Mouse (Mus musculus) midbrain, embryonic 14.5 days (tissue): Measurements from ENCODE around the gene Calm2. TPM values are rescaled to one million over a fixed set of nuclear protein-coding genes. Genes with fewer than 3 reads are reported as not detected.

Experiments used
- ATAC-seq: fragments of 200-750 bp; cut with Nextera tagmentation; 2 replicates; pipeline ENCODE4 v1.8.0; 2017; ENCODE audit warnings: moderate number of reproducible peaks, moderate library complexity; ENCODE audit not compliant: low FRiP score, low TSS enrichment
- DNase-seq: peaks from one replicate; pipeline ENCODE4 v3.0.0-alpha.2; 2015
- H3K27ac ChIP-seq: fragments of 300-500 bp; sonication (generic); replicated peaks from 2 replicates; pipeline ENCODE4 v1.5.1; 2014; ENCODE audit warnings: mild to moderate bottlenecking, low read depth, low read length, moderate library complexity
- H3K27me3 ChIP-seq: fragments of 300-500 bp; sonication (generic); 2 replicates; pipeline ENCODE4 v1.6.1; 2014; ENCODE audit warnings: low read length, control low read depth, mixed read lengths; ENCODE audit not compliant: control insufficient read depth, insufficient read depth
- H3K36me3 ChIP-seq: fragments of 300-500 bp; sonication (generic); 2 replicates; pipeline ENCODE4 v1.6.1; 2014; ENCODE audit warnings: low read length, control low read depth; ENCODE audit not compliant: control insufficient read depth, insufficient read depth
- H3K4me1 ChIP-seq: fragments of 300-500 bp; sonication (generic); 2 replicates; pipeline ENCODE4 v1.6.1; 2014; ENCODE audit warnings: mild to moderate bottlenecking, antibody characterized with exemption, low read length, control low read depth; ENCODE audit not compliant: control insufficient read depth, insufficient read depth
- H3K4me2 ChIP-seq: fragments of 300-500 bp; sonication (generic); 2 replicates; pipeline ENCODE4 v1.6.1; 2014; ENCODE audit warnings: mild to moderate bottlenecking, low read length, moderate library complexity
- H3K4me3 ChIP-seq: fragments of 300-500 bp; sonication (generic); replicated peaks from 2 replicates; pipeline ENCODE4 v1.5.1; 2014; ENCODE audit warnings: low read depth, low read length
- H3K9ac ChIP-seq: fragments of 300-500 bp; sonication (generic); replicated peaks from 2 replicates; pipeline ENCODE4 v1.6.1; 2014; ENCODE audit warnings: mild to moderate bottlenecking, low read length, moderate library complexity
- H3K9me3 ChIP-seq: fragments of 300-500 bp; sonication (generic); 2 replicates; pipeline ENCODE4 v1.6.1; 2016; ENCODE audit warnings: low read length, control low read depth, mixed read lengths; ENCODE audit not compliant: control insufficient read depth
- WGBS: fragments of 180-500 bp; shearing (Covaris S2); extraction: QIAGEN DNeasy Blood & Tissue Kit; methylation state at CpG from one replicate; pipeline ENCODE4 v1.1.7; 2014; 5-methylcytosine and 5-hydroxymethylcytosine counted together
- polyA plus RNA-seq: library from polyadenylated mRNA; unstranded; fragments of >200 nt; fragmentation: Nextera tagmentation; extraction: Ambion mirVana; gene quantifications from 2 replicates; pipeline ENCODE4 v1.2.1, GENCODE M21; 2014

Calm2 gene
- polyA plus RNA-seq, 1 experiment from 2014 or later = 1,972 TPM

- no peaks in the 10 kb centered on the region for H3K9me3 ChIP-seq
- DNase-seq = no peak
Observed at GRCm38 (mm10) chr17:87468616-87469015, 21.9 kb upstream of the Calm2 start.

DNA sequence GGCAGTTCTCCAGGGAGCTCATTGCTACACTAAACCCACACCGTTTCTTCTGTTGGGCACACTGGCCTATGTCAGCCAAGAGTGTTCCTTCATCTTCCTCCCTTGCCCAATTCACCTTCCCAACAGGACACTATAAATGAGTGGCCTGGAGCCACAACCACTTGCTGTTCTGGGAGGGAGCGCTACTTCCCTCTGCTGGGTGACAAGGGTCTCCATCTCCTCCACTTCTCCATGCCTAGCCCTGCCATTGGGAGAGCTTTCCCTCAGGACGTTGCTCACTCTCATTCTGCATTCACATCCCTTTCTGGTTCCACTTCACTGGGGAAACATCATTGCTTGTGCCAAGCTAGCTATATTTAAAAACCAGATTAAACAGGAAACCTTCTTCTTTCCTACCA lies 14.8 kb upstream of the Calm2 start:
- Histone ChIP-seq H3K27me3 (no peaks in the 10 kb centered on the region), H3K4me3 (no peak overlapping the region), H3K36me3 (no peaks in the 10 kb centered on the region), H3K4me2 (no peak overlapping the region), H3K9ac (no peak overlapping the region), H3K9me3 (no peaks in the 10 kb centered on the region), H3K4me1 (peaks cover 34% of the 10 kb centered on the region), H3K27ac (no peak overlapping the region)
- 41% methylated on average over 3 of the region's 3 CpGs for WGBS
- no peak for DNase-seq
- 0 out of 2 replicates have a peak, but pooled peaks have one; percentile 6 for ATAC-seq

More at GRCm38 (mm10) chr17:87468616-87469015, 21.9 kb upstream of the Calm2 start:
- ATAC-seq = no peak
- H3K4me1 ChIP-seq = peaks cover 4% of the 10 kb centered on the region
- WGBS = 90% methylated on average over 5 of the region's 5 CpGs
- no peaks in the 10 kb centered on the region for H3K27me3 ChIP-seq
- H3K27ac ChIP-seq = no peak overlapping the region
- H3K4me2 ChIP-seq = no peak overlapping the region
- no peak overlapping the region for H3K4me3 ChIP-seq
- no peak overlapping the region for H3K9ac ChIP-seq
- H3K36me3 ChIP-seq = no peaks in the 10 kb centered on the region

GRCm38 (mm10) chr17:87460669-87461498 lies 14.1 kb upstream of the Calm2 start:
- Histone ChIP-seq H3K4me2 (peak overlapping the region; percentile 20), H3K4me3 (no peak overlapping the region), H3K9ac (peak overlapping the region; percentile 31; the same call in 1 of the 2 replicates), H3K9me3 (no peaks in the 10 kb centered on the region), H3K36me3 (no peaks in the 10 kb centered on the region), H3K4me1 (peaks cover 34% of the 10 kb centered on the region), H3K27me3 (no peaks in the 10 kb centered on the region), H3K27ac (peak overlapping the region; percentile 52)
- DNase-seq (peak; percentile 71), ATAC-seq (peak; percentile 63; the same call in 1 of the 2 replicates)
- WGBS = 17% methylated on average over 17 of the region's 17 CpGs

DNA sequence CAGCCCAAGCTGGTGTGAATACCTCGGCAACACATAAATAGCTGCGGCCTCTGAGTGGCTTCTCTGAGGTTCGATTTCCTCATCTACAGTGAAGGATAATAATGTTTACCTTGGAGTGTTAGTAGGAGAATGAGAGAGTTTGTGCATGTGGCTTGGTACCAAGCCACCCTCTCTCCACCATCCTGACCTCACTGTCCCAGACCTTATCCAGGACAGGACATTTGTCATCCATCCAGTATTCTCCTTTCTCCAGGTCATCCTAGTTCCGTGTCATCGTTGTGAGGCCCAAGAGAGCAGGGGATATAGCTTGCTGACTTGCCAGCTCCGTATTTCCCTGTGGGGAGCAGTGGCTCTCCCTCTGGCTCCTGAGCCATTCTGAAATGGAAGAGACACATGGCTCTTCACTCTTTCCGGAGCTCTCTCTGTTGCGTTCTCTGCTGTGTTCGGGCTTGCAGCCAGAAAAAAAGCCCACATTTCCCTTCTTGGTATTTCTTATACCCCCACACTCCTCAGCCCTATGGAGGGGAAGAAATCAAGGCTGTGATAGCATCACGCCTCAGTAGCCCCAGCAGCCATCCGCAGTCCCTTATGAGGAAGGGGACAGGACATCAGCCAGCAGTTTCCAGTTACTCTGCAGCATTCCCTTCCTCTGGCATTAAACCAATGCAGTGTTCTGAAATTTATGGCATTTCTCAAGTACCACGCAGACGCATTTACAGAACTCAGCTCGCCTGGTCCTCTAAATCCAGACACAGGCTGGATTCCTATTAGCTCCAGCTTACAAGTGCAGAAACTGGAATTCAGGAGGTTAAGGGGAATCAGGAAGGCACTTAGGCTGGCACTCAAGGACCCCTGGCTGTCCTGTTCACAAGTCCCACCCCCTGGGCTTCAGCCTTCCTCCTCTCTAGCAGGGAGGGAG lies 13.3 kb upstream of the Calm2 start:
- 25% methylated on average over 14 of the region's 14 CpGs for WGBS
- Histone ChIP-seq H3K4me2 (peak overlapping the region; percentile 20), H3K27me3 (no peaks in the 10 kb centered on the region), H3K4me3 (no peak overlapping the region), H3K36me3 (no peaks in the 10 kb centered on the region), H3K9ac (peak overlapping the region; percentile 31), H3K4me1 (peaks cover 34% of the 10 kb centered on the region), H3K27ac (peak overlapping the region; percentile 52), H3K9me3 (no peaks in the 10 kb centered on the region)
- peak; percentile 48 for DNase-seq
- ATAC-seq = no peak

GRCm38 (mm10) chr17:87458911-87459749 lies 12.4 kb upstream of the Calm2 start:
- Histone ChIP-seq H3K9ac (0 out of 2 replicates have a peak overlapping the region, but pooled peaks have one; percentile 6), H3K9me3 (no peaks in the 10 kb centered on the region), H3K4me3 (no peak overlapping the region), H3K4me1 (peaks cover 34% of the 10 kb centered on the region), H3K27me3 (no peaks in the 10 kb centered on the region), H3K27ac (0 out of 2 replicates have a peak overlapping the region, but pooled peaks have one; percentile 17), H3K36me3 (no peaks in the 10 kb centered on the region), H3K4me2 (peak overlapping the region; percentile 7)
- 8% methylated on average over 13 of the region's 17 CpGs for WGBS
- peak; percentile 37 for DNase-seq
- 0 out of 2 replicates have a peak, but pooled peaks have one; percentile 4 for ATAC-seq

DNA sequence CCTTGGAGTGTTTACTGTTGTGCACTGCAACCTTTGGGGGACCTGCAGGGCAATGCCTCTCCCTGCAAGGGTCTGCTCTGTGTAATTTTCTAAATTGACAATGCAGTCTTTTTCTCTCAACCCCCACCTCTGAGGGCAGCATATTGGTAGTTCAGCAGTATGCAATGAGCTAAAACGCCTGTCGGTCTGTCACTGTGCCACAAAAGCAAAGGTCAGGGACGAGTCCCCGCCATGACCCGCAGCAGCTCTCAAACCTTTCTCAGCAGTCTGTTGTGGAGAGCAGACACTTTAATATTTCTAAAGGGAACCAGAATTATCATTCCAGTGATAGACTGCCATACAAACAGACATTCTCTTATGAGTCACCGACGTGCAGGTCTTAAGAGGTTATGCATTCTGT lies 11.2 kb upstream of the Calm2 start:
- Histone ChIP-seq H3K36me3 (no peaks in the 10 kb centered on the region), H3K9me3 (no peaks in the 10 kb centered on the region), H3K4me3 (no peak overlapping the region), H3K9ac (no peak overlapping the region), H3K4me1 (peaks cover 34% of the 10 kb centered on the region), H3K4me2 (no peak overlapping the region), H3K27ac (no peak overlapping the region), H3K27me3 (no peaks in the 10 kb centered on the region)
- 42% methylated on average over 7 of the region's 7 CpGs for WGBS
- no peak for ATAC-seq
- DNase-seq = no peak

GRCm38 (mm10) chr17:87454121-87454520 lies 7.4 kb upstream of the Calm2 start:
- Histone ChIP-seq H3K36me3 (no peaks in the 10 kb centered on the region), H3K4me1 (peaks cover 13% of the 10 kb centered on the region), H3K27ac (no peak overlapping the region), H3K9ac (no peak overlapping the region), H3K4me2 (no peak overlapping the region), H3K27me3 (no peaks in the 10 kb centered on the region), H3K4me3 (no peak overlapping the region), H3K9me3 (no peaks in the 10 kb centered on the region)
- DNase-seq (no peak), ATAC-seq (no peak)
- 93% methylated on average over 3 of the region's 3 CpGs for WGBS

DNA sequence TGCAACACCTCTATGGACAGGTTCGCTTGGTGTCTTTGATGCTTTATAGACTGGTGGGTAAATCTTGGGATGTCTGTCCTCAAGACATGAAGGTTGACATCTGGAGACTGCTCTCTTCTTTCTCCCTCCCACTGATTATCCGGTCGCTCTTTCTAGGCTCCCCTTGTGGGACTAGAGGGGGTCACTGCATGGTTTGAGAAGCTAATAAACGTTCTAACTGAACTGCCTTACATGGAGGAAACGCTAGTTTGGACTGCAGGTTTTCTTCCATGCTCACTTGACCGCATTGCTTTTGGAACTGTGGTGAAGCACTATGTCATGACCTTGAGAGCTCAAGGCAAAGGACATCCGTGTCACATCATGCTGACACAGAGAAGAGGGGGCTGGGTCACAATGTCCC lies 6.6 kb upstream of the Calm2 start:
- ATAC-seq = no peak
- WGBS = 86% methylated on average over 7 of the region's 7 CpGs
- H3K4me3 ChIP-seq = no peak overlapping the region
- no peaks in the 10 kb centered on the region for H3K27me3 ChIP-seq
- no peak overlapping the region for H3K27ac ChIP-seq
- no peak for DNase-seq
- 0 out of 2 replicates have a peak, but pooled peaks cover 6% of the 10 kb centered on the region for H3K4me1 ChIP-seq
- no peak overlapping the region for H3K4me2 ChIP-seq
- H3K9ac ChIP-seq = no peak overlapping the region
- H3K9me3 ChIP-seq = no peaks in the 10 kb centered on the region
- no peaks in the 10 kb centered on the region for H3K36me3 ChIP-seq
